Mouse (Mus musculus): Measurements from ENCODE around the gene Plekhm3. TPM values are rescaled to one million over a fixed set of nuclear protein-coding genes. Genes with fewer than 3 reads are reported as not detected.

The Plekhm3 gene
- polyA plus RNA-seq, 1 experiment = 10.5 TPM

DNA sequence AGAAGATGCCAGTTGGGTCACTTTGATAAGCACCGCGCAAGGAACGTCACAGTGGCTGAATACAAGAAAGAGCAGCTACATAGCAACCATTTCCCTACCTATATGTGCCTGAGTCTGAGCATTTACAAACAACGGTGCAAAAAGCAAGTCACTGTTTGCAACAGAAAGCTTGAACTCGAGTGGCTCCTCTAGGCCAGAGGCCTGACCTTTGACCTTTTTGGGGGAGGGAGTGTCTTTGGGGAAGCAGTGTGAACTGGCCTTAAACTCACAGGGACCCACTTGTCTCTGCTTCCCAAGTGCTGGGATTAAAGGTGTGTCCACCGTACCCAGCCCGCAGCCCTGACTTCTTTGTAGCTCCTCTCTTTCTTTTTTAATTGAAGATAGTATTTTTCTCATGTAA is 203.0 kb downstream of the Plekhm3 start:
- peaks cover 7% of the 10 kb centered on the region for H3K4me1 ChIP-seq (ENCODE audit: control insufficient read depth, insufficient read depth, low read length)
- TF ChIP-seq POLR2A (IDR thresholded peaks at IDR 0.05; ENCODE audit: borderline replicate concordance, extremely low read depth, low read depth, low read length) (no peak), CTCF (IDR thresholded peaks at IDR 0.05; ENCODE audit: insufficient read depth, low read length) (no peak)
- DNase-seq = peak; percentile 24
- 67% methylated on average over 7 of the region's 7 CpGs for WGBS
- no peak overlapping the region for H3K4me3 ChIP-seq (replicated peaks; ENCODE audit: extremely low read depth, low read depth, low read length)

DNA sequence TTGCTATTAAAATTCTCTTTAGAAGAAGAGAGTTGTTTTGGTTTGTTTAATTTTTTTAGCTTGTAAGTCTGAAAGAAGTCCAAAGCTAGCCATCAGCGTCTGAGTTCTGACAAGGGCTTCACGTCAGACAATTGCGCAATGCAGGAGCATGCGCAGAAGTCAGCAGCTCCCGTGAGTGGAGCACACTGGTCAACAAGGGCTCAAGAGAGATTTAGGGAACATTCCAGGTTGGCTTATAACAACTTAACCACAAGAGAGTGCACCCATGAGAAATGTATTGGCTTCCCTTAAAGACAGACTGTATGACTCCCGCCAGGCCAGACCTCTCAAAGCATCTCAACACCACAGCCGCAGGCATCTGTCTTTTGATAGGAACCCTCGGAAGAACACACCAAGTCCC is 203.5 kb downstream of the Plekhm3 start:
- DNase-seq = peak; percentile 66
- no peak for TF ChIP-seq POLR2A (IDR thresholded peaks at IDR 0.05; ENCODE audit: borderline replicate concordance, extremely low read depth, low read depth, low read length)
- no peak for TF ChIP-seq CTCF (IDR thresholded peaks at IDR 0.05; ENCODE audit: insufficient read depth, low read length)
- 63% methylated on average over 8 of the region's 8 CpGs for WGBS
- H3K4me1 ChIP-seq (ENCODE audit: control insufficient read depth, insufficient read depth, low read length) = peaks cover 7% of the 10 kb centered on the region
- H3K4me3 ChIP-seq (replicated peaks; ENCODE audit: extremely low read depth, low read depth, low read length) = no peak overlapping the region

DNA sequence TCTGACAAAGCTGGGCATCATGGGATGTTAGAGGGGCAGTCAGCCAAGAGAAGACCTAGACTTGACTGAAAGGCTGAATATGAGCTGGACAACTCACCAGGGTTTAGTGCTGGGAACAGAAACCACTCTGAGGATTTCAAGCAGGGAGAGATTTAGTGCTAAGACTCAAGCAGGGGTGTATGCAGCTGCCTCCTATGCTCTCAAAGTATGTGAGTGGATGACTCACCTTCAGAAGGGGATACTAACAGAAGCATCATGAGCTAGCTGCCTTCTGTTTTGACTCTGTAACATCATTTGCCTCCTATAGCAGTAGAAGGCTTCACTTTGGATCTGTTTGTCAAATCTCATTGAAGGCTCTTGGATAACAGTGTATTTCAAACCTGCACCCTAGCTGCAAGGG is 212.0 kb downstream of the Plekhm3 start:
- TF ChIP-seq POLR2A (IDR thresholded peaks at IDR 0.05; ENCODE audit: borderline replicate concordance, extremely low read depth, low read depth, low read length) = no peak
- no peak for TF ChIP-seq CTCF (IDR thresholded peaks at IDR 0.05; ENCODE audit: insufficient read depth, low read length)
- H3K4me1 ChIP-seq (ENCODE audit: control insufficient read depth, insufficient read depth, low read length) = no peaks in the 10 kb centered on the region
- no peak for DNase-seq

DNA sequence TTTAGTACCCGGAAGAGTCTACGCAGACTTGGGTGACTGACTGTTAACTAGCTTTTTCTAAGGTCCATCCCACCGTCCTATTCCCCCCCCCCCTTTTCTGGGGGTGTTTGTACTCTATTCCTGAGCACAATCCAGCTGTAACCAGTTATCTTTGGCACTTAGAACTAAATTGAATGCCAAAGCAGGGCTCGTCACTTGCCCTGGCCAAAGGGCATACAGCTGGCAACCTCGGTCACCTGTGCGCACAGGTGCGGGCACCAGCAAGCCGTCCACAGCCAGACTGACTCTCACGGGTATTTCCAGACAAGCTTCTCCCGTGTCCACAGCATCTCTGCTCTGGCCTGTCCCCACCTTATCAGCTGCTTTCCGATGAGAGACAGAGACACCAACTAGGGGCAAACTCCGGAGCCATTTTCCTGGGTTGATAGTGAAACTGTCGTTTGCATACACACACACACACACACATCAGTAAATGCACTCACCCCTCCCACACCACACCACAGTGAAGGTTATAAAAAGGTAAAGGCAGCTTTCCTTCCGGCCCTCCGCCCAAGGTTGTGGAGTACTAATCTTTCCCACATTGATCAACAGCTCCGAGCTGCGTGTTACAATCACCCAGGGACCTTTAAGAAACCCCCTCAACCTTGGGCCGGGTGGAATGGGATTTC is 213.7 kb downstream of the Plekhm3 start:
- Histone ChIP-seq H3K4me3 (replicated peaks; ENCODE audit: extremely low read depth, low read depth, low read length) (no peak overlapping the region), H3K4me1 (ENCODE audit: control insufficient read depth, insufficient read depth, low read length) (peaks cover 8% of the 10 kb centered on the region)
- DNase-seq = no peak
- TF ChIP-seq CTCF (IDR thresholded peaks at IDR 0.05; ENCODE audit: insufficient read depth, low read length) (no peak), POLR2A (IDR thresholded peaks at IDR 0.05; ENCODE audit: borderline replicate concordance, extremely low read depth, low read depth, low read length) (no peak)
- WGBS = 83% methylated on average over 18 of the region's 18 CpGs

More for the DNA sequence above, 212.0 kb downstream of the Plekhm3 start:
- H3K4me3 ChIP-seq (replicated peaks; ENCODE audit: extremely low read depth, low read depth, low read length) = no peak overlapping the region

DNA sequence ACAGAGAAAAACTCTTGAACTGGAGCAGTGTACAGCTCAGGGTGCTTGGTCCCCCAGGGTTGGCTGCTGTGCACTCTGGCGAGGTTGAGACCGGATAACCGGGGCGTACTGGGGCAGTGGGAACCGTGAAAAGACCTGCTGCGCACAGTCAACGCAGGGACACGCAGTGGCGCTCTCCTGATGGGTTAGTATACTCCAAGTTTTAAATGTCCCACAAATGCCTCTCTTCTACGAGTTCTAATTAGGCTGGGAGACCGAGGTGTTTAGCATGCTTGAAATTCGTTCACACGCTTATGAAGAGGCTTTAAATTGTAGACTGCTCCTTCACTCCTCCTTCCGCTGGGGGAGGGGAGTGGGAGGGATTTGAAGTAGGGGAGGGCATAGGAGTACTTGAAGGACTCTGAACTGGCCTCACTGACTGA is 218.0 kb downstream of the Plekhm3 start:
- WGBS = under 1% methylated on average over 14 of the region's 14 CpGs
- DNase-seq = peak; percentile 71
- TF ChIP-seq CTCF (IDR thresholded peaks at IDR 0.05; ENCODE audit: insufficient read depth, low read length) (no peak), POLR2A (IDR thresholded peaks at IDR 0.05; ENCODE audit: borderline replicate concordance, extremely low read depth, low read depth, low read length) (peak; percentile 5; the same call in 1 of the 2 replicates)
- Histone ChIP-seq H3K4me1 (ENCODE audit: control insufficient read depth, insufficient read depth, low read length) (peaks cover 15% of the 10 kb centered on the region), H3K4me3 (replicated peaks; ENCODE audit: extremely low read depth, low read depth, low read length) (peak overlapping the region; percentile 42)

DNA sequence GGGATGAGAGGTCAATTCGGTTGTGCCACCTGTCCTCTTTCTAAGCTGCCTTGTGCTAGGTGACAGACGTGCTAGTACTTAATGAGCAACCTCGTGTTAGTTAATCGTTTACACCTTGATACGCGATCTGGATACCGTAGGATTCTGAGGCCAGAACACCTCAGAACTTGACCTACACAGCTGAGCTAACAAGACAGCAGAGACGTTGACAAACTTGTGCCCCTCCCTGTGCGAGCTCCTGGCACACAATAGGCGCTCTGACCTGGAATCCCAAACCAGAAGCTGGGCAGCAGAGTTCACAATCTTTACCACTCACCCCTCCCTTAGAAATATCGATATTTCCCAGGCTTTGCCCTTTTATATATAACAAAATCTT is 218.5 kb downstream of the Plekhm3 start:
- TF ChIP-seq CTCF (IDR thresholded peaks at IDR 0.05; ENCODE audit: insufficient read depth, low read length) (no peak), POLR2A (IDR thresholded peaks at IDR 0.05; ENCODE audit: borderline replicate concordance, extremely low read depth, low read depth, low read length) (no peak)
- DNase-seq = no peak
- Histone ChIP-seq H3K4me1 (ENCODE audit: control insufficient read depth, insufficient read depth, low read length) (peaks cover 15% of the 10 kb centered on the region), H3K4me3 (replicated peaks; ENCODE audit: extremely low read depth, low read depth, low read length) (peak overlapping the region; percentile 60)
- WGBS = under 1% methylated on average over 11 of the region's 11 CpGs

DNA sequence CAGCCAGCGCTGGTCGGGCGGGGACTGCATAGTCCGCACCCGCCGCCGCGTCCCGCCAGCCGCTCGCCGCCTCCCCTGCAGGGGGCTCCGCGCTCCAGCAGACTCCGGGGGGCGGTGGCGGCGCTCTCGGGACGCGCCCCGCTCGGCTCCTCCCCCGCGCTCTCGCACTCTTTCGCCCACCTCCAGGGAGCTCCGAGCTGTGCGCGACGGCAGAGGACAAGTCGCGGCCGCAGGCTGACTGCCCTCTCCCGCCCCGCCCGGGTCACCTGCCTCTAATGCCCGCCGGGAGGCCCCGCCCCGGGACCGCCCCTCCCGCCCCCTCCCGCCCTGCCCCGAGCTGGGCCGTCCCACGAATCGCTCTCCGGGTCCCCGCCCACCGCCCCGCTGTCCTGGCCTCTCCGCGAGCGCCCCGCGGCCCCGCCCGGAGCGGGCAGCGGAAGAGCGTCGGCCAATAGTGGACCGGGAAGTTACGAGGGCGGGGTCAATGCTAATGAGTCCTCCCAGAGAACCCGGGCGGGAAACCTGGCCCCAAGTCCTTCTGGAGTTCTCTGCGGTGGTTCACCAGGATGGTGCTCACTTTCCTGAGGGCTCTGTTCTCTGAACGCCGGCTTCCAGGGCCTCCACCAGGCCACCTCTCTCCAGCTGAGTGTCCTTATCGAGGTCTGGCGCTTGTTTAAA is 219.0 kb downstream of the Plekhm3 start, which contains the start of gene Fzd5:
Gene Fzd5, minus strand, starts transcription at position 250 of the 678 bp plus-strand sequence.
- peak; percentile 95 for TF ChIP-seq POLR2A (IDR thresholded peaks at IDR 0.05; ENCODE audit: borderline replicate concordance, extremely low read depth, low read depth, low read length)
- no peak for TF ChIP-seq CTCF (IDR thresholded peaks at IDR 0.05; ENCODE audit: insufficient read depth, low read length)
- Histone ChIP-seq H3K4me1 (ENCODE audit: control insufficient read depth, insufficient read depth, low read length) (peaks cover 15% of the 10 kb centered on the region), H3K4me3 (replicated peaks; ENCODE audit: extremely low read depth, low read depth, low read length) (peak within 1 kb of the TSS; percentile 60)
- 1% methylated on average over 69 of the region's 73 CpGs for WGBS
- DNase-seq = peak; percentile 92

DNA sequence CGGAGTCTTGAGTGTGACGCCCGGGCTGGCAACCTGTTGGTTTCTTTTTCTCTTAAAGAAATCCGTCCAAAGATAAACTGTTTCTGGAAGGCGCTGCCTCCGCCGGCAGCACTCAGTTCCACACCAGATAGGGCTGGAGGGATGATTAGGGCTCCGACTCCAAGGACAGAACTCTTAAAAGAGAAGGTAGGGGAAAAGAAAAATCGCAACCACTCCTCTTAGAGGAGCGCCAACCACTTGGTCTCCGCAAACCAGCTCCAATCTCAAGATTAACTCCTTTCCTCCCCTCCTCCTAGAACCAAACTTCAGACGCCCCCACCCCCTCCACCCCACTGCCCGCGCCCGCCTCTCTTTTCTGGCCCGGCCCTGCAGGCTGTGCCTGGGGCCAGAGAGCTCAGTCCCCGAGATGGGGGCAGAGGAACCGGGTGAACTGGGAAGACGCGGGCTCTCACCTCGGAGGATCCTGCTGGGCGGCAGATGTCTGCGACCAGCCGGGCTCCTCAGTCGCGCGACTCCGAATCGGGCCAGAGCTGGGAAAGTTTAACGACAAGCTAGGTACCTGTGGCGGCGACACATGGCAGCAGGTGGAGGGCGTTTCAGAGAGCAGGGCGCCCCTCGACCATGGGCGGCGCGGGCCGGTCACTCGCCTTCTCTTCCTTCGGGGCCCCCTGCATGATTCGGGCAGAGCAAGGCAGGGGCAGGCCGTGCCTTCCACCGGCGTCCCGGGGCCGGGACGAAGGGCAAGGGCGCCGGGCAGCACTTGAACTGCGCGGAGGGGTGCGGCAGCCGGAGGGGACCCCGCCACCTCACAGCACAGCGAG is 219.7 kb downstream of the Plekhm3 start:
- Histone ChIP-seq H3K4me3 (replicated peaks; ENCODE audit: extremely low read depth, low read depth, low read length) (peak overlapping the region; percentile 54), H3K4me1 (ENCODE audit: control insufficient read depth, insufficient read depth, low read length) (peaks cover 15% of the 10 kb centered on the region)
- no peak for DNase-seq
- 0% methylated on average over 55 of the region's 56 CpGs for WGBS
- no peak for TF ChIP-seq POLR2A (IDR thresholded peaks at IDR 0.05; ENCODE audit: borderline replicate concordance, extremely low read depth, low read depth, low read length)
- no peak for TF ChIP-seq CTCF (IDR thresholded peaks at IDR 0.05; ENCODE audit: insufficient read depth, low read length)

Other genes with a start within 250 kb of the Plekhm3 start
- gene Fzd5, start 219.1 kb downstream of the Plekhm3 start, polyA plus RNA-seq (2012; rRNA removed) = 28.2 and 30.9 TPM in 2 replicates
- gene Akr1cl, start 75.9 kb upstream of the Plekhm3 start, polyA plus RNA-seq (2012; rRNA removed) = not detected in 2 replicates
- not detected in 2 replicates for gene Cryge, start 94.3 kb upstream of the Plekhm3 start, polyA plus RNA-seq (2012; rRNA removed)
- not detected in 2 replicates for gene Crygd, start 106.6 kb upstream of the Plekhm3 start, polyA plus RNA-seq (2012; rRNA removed)
- gene Crygc, start 116.9 kb upstream of the Plekhm3 start, polyA plus RNA-seq (2012; rRNA removed) = not detected in 2 replicates
- not detected in 2 replicates for gene Crygb, start 125.5 kb upstream of the Plekhm3 start, polyA plus RNA-seq (2012; rRNA removed)
- gene Cryga, start 146.5 kb upstream of the Plekhm3 start, polyA plus RNA-seq (2012; rRNA removed) = not detected in 2 replicates
- not detected in 2 replicates for gene Gm28845, start 162.7 kb upstream of the Plekhm3 start, polyA plus RNA-seq (2012; rRNA removed)
- 0.05 and 0.06 TPM in 2 replicates for gene D630023F18Rik, start 166.4 kb upstream of the Plekhm3 start, polyA plus RNA-seq (2012; rRNA removed)
- 18.3 and 32.7 TPM in 2 replicates for gene Idh1, start 229.7 kb upstream of the Plekhm3 start, polyA plus RNA-seq (2012; rRNA removed)
- gene Pikfyve, start 229.9 kb upstream of the Plekhm3 start, polyA plus RNA-seq (2012; rRNA removed) = 5.6 and 8.1 TPM in 2 replicates

Data from lung, adult 2 months (tissue).